Mouse (Mus musculus) layer of hippocampus, adult 2 months (tissue): ENCODE results near the gene Slc6a1. TPM values are rescaled to one million over a fixed set of nuclear protein-coding genes. Genes with fewer than 3 reads are reported as not detected.

Source experiments
- DNase-seq, 2 experiments: peaks; one replicate each; pipeline ENCODE4 v3.0.0; 2022; ENCODE audit warnings: low spot score in 2 of 2
- H3K27ac ChIP-seq: fragments of 200-600 bp; 2 replicates; pipeline ENCODE4 v1.8.1; 2022
- H3K4me3 ChIP-seq: fragments of 200-600 bp; 2 replicates; pipeline ENCODE4 v1.8.1; 2022; ENCODE audit warnings: mild to moderate bottlenecking
- CTCF ChIP-seq: fragments of 200-600 bp; conservative IDR thresholded peaks from 2 replicates; pipeline ENCODE4 v1.8.1; 2022; ENCODE audit warnings: antibody characterized with exemption, mild to moderate bottlenecking, moderate library complexity
- total RNA-seq, 2 experiments: library from RNA; stranded (reverse); gene quantifications; 2 replicates each; pipeline ENCODE4 v1.2.3; 2021

Gene Slc6a1
- total RNA-seq, 2 experiments from 2014 or later = 282 to 286 TPM

DNA sequence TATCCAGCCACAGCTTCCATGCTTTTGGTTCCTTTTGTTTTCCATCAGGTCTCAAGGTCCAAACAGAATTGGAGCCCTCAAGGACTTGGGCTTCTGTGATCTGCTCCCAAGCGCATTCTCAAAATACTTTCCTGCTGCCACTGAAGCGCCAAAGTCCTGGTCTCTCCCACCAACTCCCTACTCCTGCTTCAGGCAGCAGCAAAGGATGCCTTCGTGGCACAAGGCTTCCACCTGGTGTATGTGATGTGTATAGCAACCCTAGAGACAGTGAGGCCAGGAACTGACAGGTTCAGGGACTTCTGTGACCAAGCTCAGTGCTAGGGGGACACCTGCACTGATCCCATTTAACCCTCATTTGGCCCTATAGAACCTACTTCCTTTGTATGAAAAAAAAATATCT, 61.3 kb downstream of the Slc6a1 start:
- no peak overlapping the region for H3K4me3 ChIP-seq
- TF ChIP-seq CTCF = peak; percentile 94
- DNase-seq = peak; percentile 56 to 76
- H3K27ac ChIP-seq = no peak overlapping the region

DNA sequence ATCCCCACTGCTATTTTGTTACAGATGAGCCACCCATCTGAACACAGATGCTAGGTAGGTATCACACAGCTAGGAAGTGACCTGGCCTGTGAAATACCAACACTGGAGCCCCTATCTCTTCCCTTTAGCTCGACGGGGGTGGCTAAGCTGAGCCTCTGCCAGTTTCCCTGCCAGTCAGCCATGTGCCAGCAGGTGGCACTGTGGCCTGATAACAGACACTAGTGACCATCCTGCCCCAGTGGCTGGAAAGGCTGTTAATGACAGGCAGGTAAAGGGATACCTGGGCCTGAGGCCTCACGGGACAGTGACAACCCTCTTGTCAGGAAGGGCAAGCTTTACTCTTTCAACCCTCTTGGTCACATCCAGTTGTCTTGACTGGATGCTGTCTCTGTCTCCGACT, 62.7 kb downstream of the Slc6a1 start:
- DNase-seq = peak; percentile 39 to 70
- peak; percentile 91 for TF ChIP-seq CTCF
- Histone ChIP-seq H3K4me3 (no peak overlapping the region), H3K27ac (no peak overlapping the region)

DNA sequence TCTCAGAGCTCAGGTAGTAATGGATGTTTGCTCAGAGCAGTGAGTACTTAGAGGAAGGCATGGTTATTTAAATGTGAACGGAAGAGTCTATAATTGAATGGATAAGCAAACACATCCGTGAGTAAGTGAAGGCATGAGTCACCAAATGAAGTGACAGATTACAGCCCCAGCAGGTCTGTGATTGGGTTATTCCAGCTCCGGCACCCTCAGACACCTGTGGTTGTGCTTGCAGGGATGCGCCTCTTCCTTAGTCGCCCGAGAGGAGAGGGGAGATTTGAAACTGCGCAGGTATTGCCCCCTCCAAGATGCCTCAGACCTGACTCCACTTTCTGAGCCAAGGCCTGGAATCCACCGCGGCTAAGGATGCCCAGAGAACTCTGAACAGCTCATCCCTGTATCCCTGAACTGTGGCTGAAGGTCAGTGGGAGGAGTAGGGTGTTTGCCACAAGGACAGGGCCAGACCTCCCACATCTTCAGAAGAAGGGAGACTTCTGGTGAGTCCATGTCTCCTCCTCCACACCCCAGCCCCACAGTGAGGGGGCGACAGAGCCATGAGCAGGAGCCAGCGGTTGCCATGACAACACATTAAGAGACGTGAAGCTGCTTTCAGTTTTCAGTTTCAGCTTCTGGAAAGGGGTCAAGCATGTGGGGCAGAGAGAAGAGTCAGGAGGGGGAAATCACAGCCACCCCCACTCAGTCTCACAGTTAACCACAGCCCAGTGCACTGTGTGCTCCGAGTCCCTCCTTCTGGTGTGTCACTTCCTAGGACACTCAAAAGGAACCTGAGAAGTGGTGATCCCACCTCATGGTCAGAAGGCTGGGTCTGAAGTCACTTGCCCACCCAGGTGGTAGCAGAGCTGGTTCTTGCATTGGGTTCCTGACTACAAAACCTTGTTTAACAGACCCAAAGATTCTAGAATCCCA, 65.7 kb downstream of the Slc6a1 start:
- TF ChIP-seq CTCF = 0 out of 2 replicates have a peak, but pooled peaks have one; percentile 10
- Histone ChIP-seq H3K27ac (peak overlapping the region; percentile 18; the same call in 1 of the 2 replicates), H3K4me3 (peak overlapping the region; percentile 15; the same call in 1 of the 2 replicates)
- peak; percentile 52 to 69 for DNase-seq

DNA sequence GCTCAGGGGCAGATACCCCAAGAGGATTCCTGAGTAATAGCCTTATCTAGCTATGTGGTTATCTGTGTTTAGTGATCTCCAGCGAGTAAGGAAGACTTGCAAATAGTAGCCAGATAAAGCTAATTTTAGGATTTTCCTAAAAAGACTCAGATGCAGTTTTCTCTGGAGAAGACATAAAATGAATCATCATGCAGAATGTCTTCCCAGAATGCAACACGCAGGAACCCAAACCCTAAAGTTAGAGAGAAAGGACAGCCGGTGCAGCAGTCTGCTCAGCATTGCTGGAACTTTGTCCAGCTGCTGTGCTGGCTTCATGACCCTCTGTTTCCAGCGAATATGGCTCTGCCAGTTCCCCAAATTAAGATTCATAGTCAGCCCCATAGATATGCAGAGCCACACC, 72.2 kb downstream of the Slc6a1 start:
- Histone ChIP-seq H3K4me3 (no peak overlapping the region), H3K27ac (no peak overlapping the region)
- TF ChIP-seq CTCF = no peak
- no peak for DNase-seq

DNA sequence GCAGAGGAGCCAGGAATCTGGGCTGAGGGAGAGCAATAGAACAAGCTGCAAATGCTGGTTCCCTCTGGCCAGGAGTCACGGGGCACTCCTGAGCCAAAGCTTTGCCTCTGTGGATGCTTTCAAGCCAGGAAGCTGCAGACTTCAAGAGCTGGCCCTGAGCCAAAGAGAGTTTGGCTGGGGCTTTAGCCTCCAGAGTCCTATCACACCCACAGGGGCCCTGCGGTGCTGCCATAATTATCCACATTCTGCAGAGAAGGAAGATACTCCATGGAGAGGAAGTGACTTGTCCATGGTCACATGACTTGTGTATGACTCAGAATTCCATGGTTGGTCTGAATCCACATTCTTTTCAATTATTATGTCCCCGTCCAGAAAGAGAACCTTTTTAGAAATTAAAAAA, 75.7 kb downstream of the Slc6a1 start:
- no peak for TF ChIP-seq CTCF
- Histone ChIP-seq H3K4me3 (no peak overlapping the region), H3K27ac (no peak overlapping the region)
- DNase-seq = no peak

DNA sequence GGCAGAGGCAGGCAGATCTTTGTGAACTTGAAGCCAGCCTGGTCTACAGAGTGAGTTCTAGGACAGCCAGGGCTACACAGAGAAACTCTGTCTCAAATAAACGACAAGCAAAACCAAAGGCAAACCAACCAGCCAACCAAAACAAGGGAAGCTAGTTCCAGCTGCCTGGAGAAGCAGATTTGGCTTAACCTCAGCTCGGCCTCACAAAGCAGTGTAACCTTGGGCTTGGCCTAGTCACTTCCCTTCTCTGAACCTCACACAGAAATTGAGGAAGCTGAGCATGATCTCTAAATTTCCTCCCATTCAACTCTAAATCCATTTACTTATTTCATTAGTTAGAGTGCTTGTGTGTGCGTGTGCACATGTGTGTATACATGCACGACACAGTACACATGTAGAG, 79.9 kb downstream of the Slc6a1 start:
- Histone ChIP-seq H3K27ac (no peak overlapping the region), H3K4me3 (no peak overlapping the region)
- no peak for TF ChIP-seq CTCF
- no peak for DNase-seq

DNA sequence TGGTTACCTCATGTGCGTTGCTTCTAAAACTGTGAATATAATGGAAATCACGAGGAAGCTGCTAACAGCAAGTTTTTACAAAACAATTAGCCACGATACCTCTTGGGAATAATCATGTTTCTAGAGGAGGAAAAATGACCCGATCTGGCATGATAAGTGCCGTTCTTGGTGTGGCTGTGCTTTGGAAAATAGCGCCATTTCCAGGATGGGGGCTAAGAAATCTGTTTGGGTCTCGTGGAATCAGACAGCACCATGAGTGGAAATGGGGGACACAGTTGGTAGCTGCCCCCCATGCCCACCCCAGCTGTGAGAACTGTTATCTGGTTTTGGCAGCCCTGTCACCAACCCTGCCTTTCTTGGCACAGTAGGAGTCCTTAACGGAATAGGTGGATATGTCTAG, 81.3 kb downstream of the Slc6a1 start:
- Histone ChIP-seq H3K4me3 (no peak overlapping the region), H3K27ac (no peak overlapping the region)
- TF ChIP-seq CTCF = no peak
- DNase-seq = no peak

DNA sequence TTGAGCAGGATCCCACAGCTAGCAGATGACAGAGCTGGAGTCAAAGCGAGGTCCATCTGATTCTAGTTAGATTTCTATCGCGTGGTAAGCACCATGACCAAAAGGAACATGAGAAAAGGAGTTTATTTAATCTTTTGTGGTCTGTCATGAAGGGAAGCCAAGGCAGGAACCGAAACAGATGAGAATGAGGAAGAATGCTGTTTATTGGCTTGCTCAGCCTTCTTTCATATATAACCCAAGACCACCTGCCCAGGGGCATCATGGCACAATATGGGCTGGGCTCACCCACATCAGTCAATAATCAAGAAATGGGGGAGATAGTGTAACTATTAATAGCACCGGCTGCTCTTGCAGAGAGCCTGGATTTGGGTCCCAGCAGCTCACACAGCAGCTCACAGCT, 82.3 kb downstream of the Slc6a1 start:
- DNase-seq = no peak
- no peak for TF ChIP-seq CTCF
- Histone ChIP-seq H3K27ac (no peak overlapping the region), H3K4me3 (no peak overlapping the region)

DNA sequence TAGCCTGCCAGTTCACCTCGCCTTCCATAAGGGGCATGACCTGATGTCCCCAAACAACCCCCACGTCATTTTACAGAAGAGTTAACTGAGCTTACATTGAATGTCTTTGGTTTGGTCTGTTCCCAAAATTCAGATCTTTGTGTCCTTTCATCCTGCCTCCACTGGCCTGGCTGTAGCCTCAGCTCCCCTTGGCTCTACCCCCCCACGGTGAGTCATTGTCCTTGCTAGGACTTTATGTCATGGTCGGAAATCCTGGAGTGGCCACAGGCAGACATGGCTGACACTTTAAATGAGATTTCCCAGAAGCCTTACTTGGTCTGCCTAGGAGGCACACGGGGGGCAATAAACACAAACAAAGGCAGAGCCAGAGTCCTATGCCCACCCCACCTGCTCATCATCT, 83.8 kb downstream of the Slc6a1 start:
- DNase-seq = no peak
- Histone ChIP-seq H3K27ac (no peak overlapping the region), H3K4me3 (no peak overlapping the region)
- no peak for TF ChIP-seq CTCF

Other genes starting within 250 kb of the Slc6a1 start
- gene Atp2b2, start 240.0 kb upstream of the Slc6a1 start, total RNA-seq = 100 to 1,000 TPM; 330 to 337 TPM
- gene Slc6a11, start 151.4 kb upstream of the Slc6a1 start, total RNA-seq = 10 to 100 TPM; 86.7 to 88.2 TPM
- 1 to 10 TPM; 4.2 to 5.3 TPM for gene Hrh1, start 115.3 kb downstream of the Slc6a1 start, total RNA-seq